Mouse (Mus musculus): Measurements from ENCODE around the gene Sp1.

DNA sequence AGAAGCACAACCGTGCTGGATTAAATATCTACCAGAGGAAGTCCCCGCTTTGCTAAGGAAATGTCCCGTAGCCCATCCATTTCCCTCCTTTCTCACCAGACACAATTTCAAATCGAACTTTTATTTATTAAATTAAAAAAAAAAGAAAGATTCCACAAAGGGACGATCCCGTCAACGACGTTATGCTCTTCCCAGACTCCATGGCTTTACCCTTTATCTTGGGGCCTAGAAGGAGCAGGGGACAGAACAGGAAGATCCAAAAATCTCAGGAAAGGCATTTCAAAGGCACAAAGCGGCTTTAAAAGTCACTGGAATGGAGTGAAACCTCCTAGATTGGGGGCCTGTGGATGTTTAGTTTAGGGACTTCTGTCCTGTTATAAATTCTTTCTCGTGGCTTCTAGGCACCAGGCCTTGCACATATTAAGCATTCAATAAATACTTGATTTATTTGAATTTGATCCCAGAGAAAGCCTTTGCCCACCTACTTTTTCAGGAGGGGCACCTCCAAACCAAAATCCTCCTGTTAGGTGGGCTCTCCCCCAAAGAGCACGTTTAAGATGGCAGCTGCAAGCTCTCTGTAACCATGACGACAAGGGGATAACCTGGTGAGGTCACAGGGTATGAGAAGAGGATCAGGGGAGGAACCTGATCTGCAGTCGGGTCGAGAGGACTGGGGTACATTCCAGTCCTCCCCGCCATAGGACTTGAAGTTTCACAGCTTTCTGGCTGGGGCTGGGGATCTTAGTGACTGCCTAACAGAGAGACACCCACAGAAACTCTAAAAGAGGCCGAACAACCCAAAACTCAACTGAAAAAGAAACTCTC is 49.2 kb upstream of the Sp1 start:
- TF ChIP-seq CTCF (IDR thresholded peaks at IDR 0.05; ENCODE audit: control insufficient read depth, insufficient read depth, insufficient read length) (no peak), MAX (IDR thresholded peaks at IDR 0.05) (no peak), USF1 (IDR thresholded peaks at IDR 0.05; ENCODE audit: low read depth) (no peak), MYOG (IDR thresholded peaks at IDR 0.05; ENCODE audit: control insufficient read depth, extremely low read depth, insufficient read length) (no peak)
